Mouse (Mus musculus) spleen, adult 2 months (tissue): ENCODE data around the gene Pdcd1lg2. TPM values are rescaled to one million over a fixed set of nuclear protein-coding genes. Genes with fewer than 3 reads are reported as not detected.
A peak's percentile ranks its signal among the peaks of the same experiment; 100 is the strongest.

Source experiments
- DNase-seq, 2 experiments: peaks; one replicate each; pipeline versions ENCODE4 v3.0.0 to v3.0.0-alpha.2; 2012 to 2021; ENCODE audit warnings: low spot score in 2 of 2, low read depth in 1 of 2
- H3K27ac ChIP-seq: fragments of 200-500 bp; 2 replicates; pipeline ENCODE4 v1.5.1; 2012; ENCODE audit warnings: low read length, inconsistent platforms; ENCODE audit not compliant: insufficient read depth
- H3K27me3 ChIP-seq: fragments of 200-500 bp; 2 replicates; pipeline ENCODE4 v1.6.1; 2012; ENCODE audit warnings: mild to moderate bottlenecking, moderate library complexity, low read length, inconsistent platforms; ENCODE audit not compliant: control insufficient read depth, insufficient read depth
- H3K36me3 ChIP-seq: fragments of 200-500 bp; 2 replicates; pipeline ENCODE4 v1.6.1; 2012; ENCODE audit warnings: mild to moderate bottlenecking, low read length, inconsistent platforms; ENCODE audit not compliant: control insufficient read depth, insufficient read depth
- H3K4me1 ChIP-seq: fragments of 200-500 bp; 2 replicates; pipeline ENCODE4 v1.6.1; 2011; ENCODE audit warnings: inconsistent platforms; ENCODE audit not compliant: control insufficient read depth, insufficient read depth, insufficient read length
- H3K4me3 ChIP-seq: fragments of 200-500 bp; 2 replicates; pipeline ENCODE4 v1.5.1; 2011; ENCODE audit warnings: mild to moderate bottlenecking, inconsistent platforms; ENCODE audit not compliant: insufficient read depth, insufficient read length; ENCODE audit errors: extremely low read depth
- CTCF ChIP-seq: fragments of 200-500 bp; IDR thresholded peaks from 2 replicates; pipeline ENCODE4 v1.5.1; 2011; ENCODE audit warnings: mild to moderate bottlenecking, inconsistent platforms; ENCODE audit not compliant: insufficient read depth, insufficient read length, insufficient replicate concordance; ENCODE audit errors: extremely low read depth
- POLR2A ChIP-seq: fragments of 200-500 bp; IDR thresholded peaks from 2 replicates; pipeline ENCODE4 v1.6.1; 2011; ENCODE audit warnings: low read depth, low read length, inconsistent platforms
- WGBS: fragments of 180-500 bp; shearing (Covaris S2); methylation state at CpG from one replicate; pipeline ENCODE4 v1.1.7; 2018; 5-methylcytosine and 5-hydroxymethylcytosine counted together
- polyA plus RNA-seq: library from polyadenylated mRNA; depleted of rRNA; stranded (reverse); fragments of >200 nt; gene quantifications from 2 replicates; pipeline ENCODE4 v1.2.3, GENCODE M21; 2012

Gene Pdcd1lg2
- polyA plus RNA-seq, 1 experiment: 1.0 TPM

DNA sequence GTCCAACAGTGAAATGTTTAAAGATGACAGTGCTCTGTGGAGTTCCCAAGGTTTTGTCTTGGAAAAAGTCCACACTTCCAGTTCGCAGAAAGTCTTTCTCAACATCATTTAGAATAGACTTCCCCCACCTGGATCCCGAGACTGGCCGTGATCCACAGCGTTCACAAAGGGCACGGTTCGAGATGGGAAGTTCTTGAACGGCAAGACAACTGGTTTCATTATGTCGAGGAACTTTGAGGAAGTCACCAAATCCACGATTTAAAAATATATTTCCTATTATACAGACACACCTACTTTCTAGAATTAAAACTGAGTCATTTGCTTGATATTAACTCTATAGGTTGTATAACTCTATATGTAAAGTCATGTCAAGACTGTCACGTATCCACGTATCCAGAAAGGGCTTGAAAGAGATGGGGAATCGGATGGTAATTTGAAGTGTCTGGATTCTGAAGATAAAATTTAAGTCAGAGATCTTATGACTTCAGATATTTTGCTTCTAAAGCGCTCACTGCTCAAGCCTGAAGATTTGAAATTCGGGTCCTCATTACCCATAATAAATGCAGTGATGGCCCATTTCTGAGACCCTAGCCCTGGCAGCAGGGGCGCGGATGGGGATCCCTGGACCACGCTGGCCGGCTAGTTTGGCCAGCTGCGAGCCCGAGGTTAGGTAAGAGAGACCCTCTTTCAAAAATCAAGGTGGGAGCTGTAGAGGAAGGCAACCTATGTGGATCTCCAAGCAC, 44.3 kb upstream of the Pdcd1lg2 start:
- DNase-seq: no peak
- H3K36me3 ChIP-seq: no peaks in the 10 kb centered on the region
- TF ChIP-seq CTCF: no peak
- 7% methylated on average over 20 of the region's 20 CpGs for WGBS
- peak overlapping the region; percentile 74 for H3K4me3 ChIP-seq
- H3K27ac ChIP-seq: peak overlapping the region; percentile 77
- H3K27me3 ChIP-seq: no peaks in the 10 kb centered on the region
- H3K4me1 ChIP-seq: peaks cover 9% of the 10 kb centered on the region

- H3K4me3 ChIP-seq: peak within 1 kb of the TSS; percentile 74
- H3K4me1 ChIP-seq: peaks cover 9% of the 10 kb centered on the region
- no peaks in the 10 kb centered on the region for H3K27me3 ChIP-seq
- DNase-seq: peak; percentile 90 to 91
- under 1% methylated on average over 26 of the region's 26 CpGs for WGBS
- H3K27ac ChIP-seq: peak within 1 kb of the TSS; percentile 94
- TF ChIP-seq CTCF (no peak), POLR2A (peak; percentile 91)
- no peaks in the 10 kb centered on the region for H3K36me3 ChIP-seq
Observed at GRCm38 (mm10) chr19:29366969-29367622, 43.6 kb upstream of the Pdcd1lg2 start, which contains the start of the genes Plgrkt and Cd274. Plgrkt (minus strand) TSS chr19:29367390. Cd274 (plus strand) TSS chr19:29367455.

DNA sequence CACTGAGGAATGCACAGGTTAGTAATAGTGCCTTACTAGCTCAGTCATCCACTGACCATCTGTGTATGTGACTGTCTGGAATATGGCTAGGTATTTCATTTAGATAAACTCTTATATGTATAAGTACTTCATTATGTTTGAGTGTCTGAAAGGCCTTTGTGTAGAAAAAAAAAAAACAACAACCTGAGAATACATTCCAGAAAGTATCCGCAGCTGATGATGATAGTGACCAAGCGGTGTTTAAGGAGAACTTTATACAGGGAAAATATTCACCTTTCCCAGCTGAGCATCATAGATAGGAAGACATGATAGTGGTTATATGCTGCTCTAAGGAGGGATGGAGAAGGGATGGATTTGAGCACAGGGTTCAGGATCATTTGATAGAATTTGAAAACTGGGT, 42.7 kb upstream of the Pdcd1lg2 start:
- TF ChIP-seq POLR2A (no peak), CTCF (no peak)
- H3K4me3 ChIP-seq: 0 out of 2 replicates have a peak overlapping the region, but pooled peaks have one; percentile 27
- H3K27me3 ChIP-seq: no peaks in the 10 kb centered on the region
- no peak for DNase-seq
- no peaks in the 10 kb centered on the region for H3K36me3 ChIP-seq
- 63% methylated on average over 2 of the region's 2 CpGs for WGBS
- peaks cover 9% of the 10 kb centered on the region for H3K4me1 ChIP-seq
- no peak overlapping the region for H3K27ac ChIP-seq

- WGBS: 37% methylated on average over 3 of the region's 3 CpGs
- no peak for TF ChIP-seq POLR2A
- TF ChIP-seq CTCF: no peak
- Histone ChIP-seq H3K27me3 (no peaks in the 10 kb centered on the region), H3K36me3 (peaks cover 2% of the 10 kb centered on the region; the same call in 1 of the 2 replicates), H3K4me1 (peaks cover 9% of the 10 kb centered on the region), H3K4me3 (peak overlapping the region; percentile 40; the same call in 1 of the 2 replicates), H3K27ac (peak overlapping the region; percentile 60; the same call in 1 of the 2 replicates)
- no peak for DNase-seq
Observed at GRCm38 (mm10) chr19:29368671-29369309, 41.9 kb upstream of the Pdcd1lg2 start.

- WGBS: 65% methylated on average over 12 of the region's 12 CpGs
- TF ChIP-seq CTCF (no peak), POLR2A (no peak)
- DNase-seq: no peak
- Histone ChIP-seq H3K4me1 (peaks cover 5% of the 10 kb centered on the region), H3K4me3 (no peak overlapping the region), H3K27ac (no peak overlapping the region), H3K36me3 (peaks cover 8% of the 10 kb centered on the region; the same call in 1 of the 2 replicates), H3K27me3 (no peaks in the 10 kb centered on the region)
Observed at GRCm38 (mm10) chr19:29370112-29370511, 40.6 kb upstream of the Pdcd1lg2 start.

GRCm38 (mm10) chr19:29370545-29371283, 40.0 kb upstream of the Pdcd1lg2 start:
- no peak for DNase-seq
- TF ChIP-seq POLR2A (no peak), CTCF (no peak)
- H3K36me3 ChIP-seq: peaks cover 11% of the 10 kb centered on the region; the same call in 1 of the 2 replicates
- H3K27ac ChIP-seq: no peak overlapping the region
- no peaks in the 10 kb centered on the region for H3K27me3 ChIP-seq
- peaks cover 5% of the 10 kb centered on the region for H3K4me1 ChIP-seq
- WGBS: 76% methylated on average over 7 of the region's 7 CpGs
- H3K4me3 ChIP-seq: no peak overlapping the region
